Mouse (Mus musculus): ENCODE data around the gene Arl4a.

The Arl4a gene

DNA sequence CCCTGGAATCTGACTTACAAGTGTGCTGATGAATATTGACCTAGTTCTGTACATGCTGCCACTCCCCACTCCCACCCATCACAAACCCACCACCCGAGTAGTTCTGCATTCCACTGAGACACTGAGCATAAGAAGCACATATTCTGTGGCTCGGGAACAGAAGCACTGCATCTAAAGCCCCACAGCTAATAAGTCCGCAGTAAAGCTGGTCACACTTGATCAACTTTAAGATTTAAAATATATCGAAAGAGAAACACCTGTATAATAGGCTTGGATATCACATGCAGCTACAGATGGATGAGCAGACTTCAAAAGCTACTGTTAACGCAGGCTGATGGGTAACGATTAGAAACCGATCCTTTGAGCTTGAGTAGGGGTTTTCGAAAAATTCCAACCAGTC, 78.7 kb downstream of the Arl4a start:
- no peak for DNase-seq (ENCODE audit: low spot score in 2 of 2)

DNA sequence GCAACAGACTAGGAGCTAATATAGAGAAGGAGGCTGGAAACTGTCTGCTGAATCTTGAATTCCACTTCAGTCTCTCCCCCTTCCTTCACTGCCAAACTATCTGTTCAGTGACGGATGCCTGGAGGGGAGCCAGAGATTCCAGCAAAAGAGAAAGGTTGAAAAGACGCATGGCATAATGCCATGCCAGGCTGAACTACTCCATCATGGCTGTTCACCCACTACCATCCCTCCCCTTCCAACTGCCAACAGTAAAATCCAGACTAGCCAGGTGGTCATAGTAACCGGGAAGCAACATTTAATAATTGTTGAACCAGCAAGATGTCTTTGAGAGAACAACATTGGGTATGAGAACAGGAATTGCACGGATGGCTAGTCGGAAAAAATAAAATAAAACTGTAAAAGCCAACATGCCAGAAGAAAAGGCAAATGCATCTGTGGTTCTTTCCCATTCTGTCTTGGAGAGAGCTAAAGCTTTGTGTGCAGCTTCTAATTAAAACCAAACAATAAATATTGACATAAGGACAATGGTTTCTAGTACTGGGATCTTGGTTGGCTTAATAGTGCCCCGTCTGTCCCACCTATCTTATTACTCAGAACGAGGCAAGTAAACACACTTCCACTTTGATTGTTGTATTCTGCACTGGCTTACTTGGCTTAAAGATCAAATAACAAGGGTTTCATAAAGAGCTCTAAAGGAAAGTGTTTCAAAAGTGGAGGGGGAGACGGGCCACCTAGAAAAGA, 79.7 kb downstream of the Arl4a start:
- peak in 1 of 2 experiments; percentile 13 for DNase-seq (ENCODE audit: low spot score in 2 of 2)

DNA sequence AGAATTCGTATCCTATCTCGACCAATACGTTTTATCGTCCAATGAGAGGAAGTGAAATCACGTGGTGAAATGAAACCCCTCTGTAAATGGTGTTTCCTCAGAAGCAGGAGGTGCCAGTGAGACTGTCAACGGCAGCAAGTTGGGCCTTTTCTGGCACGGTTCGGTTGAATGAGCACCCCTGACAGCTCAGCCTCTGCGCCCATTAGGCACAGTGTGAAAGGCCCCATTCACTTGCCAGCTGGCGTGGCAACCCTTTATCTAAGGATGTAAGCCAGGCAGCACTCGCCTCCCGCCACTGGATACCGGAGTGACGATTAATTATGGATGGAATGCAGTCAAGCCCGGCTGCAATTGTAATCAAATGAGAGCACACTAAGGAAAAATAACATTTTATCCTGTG, 81.4 kb downstream of the Arl4a start:
- peak in 1 of 2 experiments; percentile 17 for DNase-seq (ENCODE audit: low spot score in 2 of 2)

Data from frontal cortex, postnatal 25 days (tissue).